Mouse (Mus musculus): ENCODE measurements at regions not wholly inside any gene's neighbourhood (a gene's known extent, or its start where the extent isn't known, plus 50 kb on each side); places are given as distances from the start of the nearest gene placed in this dataset.
"Not testable (repeated sequence)": the region's sequence is repeated elsewhere in the genome, so short reads cannot be mapped to it uniquely, and the experiment has no call there.

- WGBS = no CpG with 5 or more reads among the region's 1 CpGs
- not testable (repeated sequence) for H3K27ac ChIP-seq (ENCODE audit: insufficient read depth, low read depth, low read length); H3K4me3 ChIP-seq (ENCODE audit: insufficient read depth, low read depth, low read length); H3K4me1 ChIP-seq (ENCODE audit: control insufficient read depth, insufficient read depth, low read length)
Observed at GRCm38 (mm10) chr14:52941747-52942146, 446.2 kb upstream of the Olfr1507 start.

- H3K27ac ChIP-seq (ENCODE audit: insufficient read depth, low read depth, low read length); H3K4me1 ChIP-seq (ENCODE audit: control insufficient read depth, insufficient read depth, low read length); H3K4me3 ChIP-seq (ENCODE audit: insufficient read depth, low read depth, low read length): not testable (repeated sequence)
- no CpG with 5 or more reads among the region's 5 CpGs for WGBS
Observed at GRCm38 (mm10) chr14:52920138-52920537, 424.6 kb upstream of the Olfr1507 start.

DNA sequence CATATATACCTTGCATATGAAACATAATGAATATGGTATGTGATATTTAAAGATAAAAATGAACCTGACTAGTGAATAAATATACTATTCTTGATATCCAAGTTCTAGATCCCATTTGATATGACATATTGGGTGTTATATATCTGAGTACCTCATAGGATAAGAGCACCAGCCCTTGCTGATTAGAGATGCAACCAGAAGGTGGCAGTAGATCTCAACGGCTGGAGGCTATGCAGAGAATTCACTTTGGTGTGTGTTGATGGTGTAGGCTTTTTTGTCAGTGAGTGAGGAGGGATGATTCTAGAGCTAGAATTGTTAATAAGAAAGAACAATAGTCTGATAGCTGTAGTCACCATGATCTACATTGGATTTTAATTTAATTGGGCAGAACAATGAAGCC, 418.3 kb upstream of the Olfr1507 start:
- WGBS = no CpG with 5 or more reads among the region's 1 CpGs
- H3K27ac ChIP-seq (ENCODE audit: insufficient read depth, low read depth, low read length); H3K4me1 ChIP-seq (ENCODE audit: control insufficient read depth, insufficient read depth, low read length); H3K4me3 ChIP-seq (ENCODE audit: insufficient read depth, low read depth, low read length): not testable (repeated sequence)

- WGBS = no CpG with 5 or more reads among the region's 3 CpGs
- H3K4me1 ChIP-seq (ENCODE audit: control insufficient read depth, insufficient read depth, low read length); H3K27ac ChIP-seq (ENCODE audit: insufficient read depth, low read depth, low read length); H3K4me3 ChIP-seq (ENCODE audit: insufficient read depth, low read depth, low read length): not testable (repeated sequence)
Observed at GRCm38 (mm10) chr14:52899629-52900028, 404.1 kb upstream of the Olfr1507 start.

- not testable (repeated sequence) for H3K4me1 ChIP-seq (ENCODE audit: control insufficient read depth, insufficient read depth, low read length); H3K4me3 ChIP-seq (ENCODE audit: insufficient read depth, low read depth, low read length); H3K27ac ChIP-seq (ENCODE audit: insufficient read depth, low read depth, low read length)
Observed at GRCm38 (mm10) chr14:52898310-52898709, 402.8 kb upstream of the Olfr1507 start.

DNA sequence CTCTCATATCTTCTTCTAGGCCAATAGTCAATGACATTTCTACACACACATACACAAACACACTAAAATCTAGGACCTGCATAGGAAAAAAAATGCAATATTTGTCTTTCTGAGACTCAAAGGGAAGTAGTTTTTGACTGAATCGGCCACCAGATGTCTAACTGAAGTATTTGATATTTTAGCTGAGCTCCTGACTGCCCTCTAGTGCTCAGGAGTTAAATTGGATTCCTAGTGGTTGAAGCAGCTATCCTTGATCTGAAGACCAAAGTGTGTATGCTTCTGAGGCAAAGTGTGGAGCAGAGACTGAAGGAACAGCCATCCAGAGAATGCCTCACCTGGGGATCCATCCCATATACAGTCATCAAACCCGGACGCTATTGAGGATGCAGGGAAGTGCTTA, 384.4 kb upstream of the Olfr1507 start:
- not testable (repeated sequence) for H3K27ac ChIP-seq (ENCODE audit: insufficient read depth, low read depth, low read length); H3K4me3 ChIP-seq (ENCODE audit: insufficient read depth, low read depth, low read length); H3K4me1 ChIP-seq (ENCODE audit: control insufficient read depth, insufficient read depth, low read length)
- whole genome bisulfite sequencing = no CpG with 5 or more reads among the region's 3 CpGs

- H3K4me1 ChIP-seq (ENCODE audit: control insufficient read depth, insufficient read depth, low read length); H3K4me3 ChIP-seq (ENCODE audit: insufficient read depth, low read depth, low read length); H3K27ac ChIP-seq (ENCODE audit: insufficient read depth, low read depth, low read length): not testable (repeated sequence)
- WGBS = no CpG with 5 or more reads among the region's 3 CpGs
Observed at GRCm38 (mm10) chr14:52863841-52864240, 368.3 kb upstream of the Olfr1507 start.

- not testable (repeated sequence) for H3K4me1 ChIP-seq (ENCODE audit: control insufficient read depth, insufficient read depth, low read length); H3K27ac ChIP-seq (ENCODE audit: insufficient read depth, low read depth, low read length); H3K4me3 ChIP-seq (ENCODE audit: insufficient read depth, low read depth, low read length)
Observed at GRCm38 (mm10) chr14:52863107-52863506, 367.6 kb upstream of the Olfr1507 start.

DNA sequence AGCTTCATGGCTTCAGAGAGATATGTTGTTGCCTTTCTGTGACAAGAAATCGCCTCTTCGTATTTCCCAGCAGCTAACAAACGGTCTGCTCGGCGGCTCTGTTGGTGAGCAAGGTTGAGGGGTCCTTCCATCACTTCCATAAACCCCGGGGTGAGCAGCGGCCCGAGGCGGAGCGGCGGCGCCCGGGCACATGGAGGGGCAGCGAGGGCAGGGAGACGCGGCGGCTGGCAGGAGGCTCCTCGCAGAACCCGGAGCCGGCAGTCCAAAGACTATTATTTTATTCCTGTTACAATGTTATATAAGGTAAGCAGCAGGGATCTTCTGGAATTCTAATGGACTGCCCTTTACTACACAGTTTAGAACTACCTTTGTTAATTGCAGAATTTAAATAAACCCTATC, 366.9 kb upstream of the Olfr1507 start:
- H3K4me1 ChIP-seq (ENCODE audit: control insufficient read depth, insufficient read depth, low read length); H3K27ac ChIP-seq (ENCODE audit: insufficient read depth, low read depth, low read length); H3K4me3 ChIP-seq (ENCODE audit: insufficient read depth, low read depth, low read length): not testable (repeated sequence)
- WGBS = 54% methylated on average over 7 of the region's 20 CpGs

- WGBS = no CpG with 5 or more reads among the region's 2 CpGs
- not testable (repeated sequence) for H3K27ac ChIP-seq (ENCODE audit: insufficient read depth, low read depth, low read length); H3K4me3 ChIP-seq (ENCODE audit: insufficient read depth, low read depth, low read length); H3K4me1 ChIP-seq (ENCODE audit: control insufficient read depth, insufficient read depth, low read length)
Observed at GRCm38 (mm10) chr14:52855339-52855738, 359.8 kb upstream of the Olfr1507 start.

DNA sequence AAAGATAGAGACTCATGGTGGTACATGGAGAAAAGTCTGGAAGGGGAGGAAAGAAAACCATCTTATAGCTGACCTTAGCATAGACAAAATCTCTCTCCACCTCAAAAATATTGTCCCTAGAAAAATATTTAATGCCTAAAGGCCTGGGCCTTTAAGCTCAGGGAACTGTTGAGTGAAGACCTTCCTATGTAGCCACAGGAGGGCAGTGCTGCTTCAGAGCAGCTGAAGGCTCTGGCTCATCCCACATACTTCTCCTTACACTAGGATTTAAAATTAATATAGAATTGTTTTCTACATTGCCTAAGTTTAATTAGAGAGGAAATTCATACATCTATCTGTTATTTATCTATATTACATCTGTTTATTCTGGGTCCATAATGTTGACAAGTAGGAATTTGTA, 358.0 kb upstream of the Olfr1507 start:
- H3K4me1 ChIP-seq (ENCODE audit: control insufficient read depth, insufficient read depth, low read length); H3K27ac ChIP-seq (ENCODE audit: insufficient read depth, low read depth, low read length); H3K4me3 ChIP-seq (ENCODE audit: insufficient read depth, low read depth, low read length): not testable (repeated sequence)

- WGBS = no CpG with 5 or more reads among the region's 2 CpGs
- not testable (repeated sequence) for H3K4me3 ChIP-seq (ENCODE audit: insufficient read depth, low read depth, low read length); H3K4me1 ChIP-seq (ENCODE audit: control insufficient read depth, insufficient read depth, low read length); H3K27ac ChIP-seq (ENCODE audit: insufficient read depth, low read depth, low read length)
Observed at GRCm38 (mm10) chr14:52847970-52848369, 352.4 kb upstream of the Olfr1507 start.

DNA sequence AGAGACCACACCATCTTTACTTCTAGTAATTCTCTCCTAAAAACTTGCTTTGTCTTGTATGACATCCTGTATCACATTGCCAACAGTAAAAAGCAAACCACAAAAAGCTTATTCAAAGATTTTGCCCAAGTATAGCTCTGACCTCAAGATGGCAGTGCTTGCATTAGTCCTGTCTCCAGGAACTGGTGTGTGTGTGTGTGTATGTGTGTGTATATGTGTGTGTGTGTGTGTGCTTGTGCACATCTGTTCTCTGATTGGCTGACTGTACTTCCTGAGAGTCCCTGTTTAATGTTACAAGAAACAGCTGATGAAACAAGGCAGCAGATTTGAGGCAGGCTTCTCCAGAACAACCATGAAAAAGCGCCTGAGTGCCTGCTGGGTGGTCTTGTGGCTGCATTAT, 328.5 kb upstream of the Olfr1507 start:
- not testable (repeated sequence) for H3K4me3 ChIP-seq (ENCODE audit: insufficient read depth, low read depth, low read length); H3K27ac ChIP-seq (ENCODE audit: insufficient read depth, low read depth, low read length); H3K4me1 ChIP-seq (ENCODE audit: control insufficient read depth, insufficient read depth, low read length)
- no CpG with 5 or more reads among the region's 1 CpGs for WGBS

- not testable (repeated sequence) for H3K27ac ChIP-seq (ENCODE audit: insufficient read depth, low read depth, low read length); H3K4me3 ChIP-seq (ENCODE audit: insufficient read depth, low read depth, low read length); H3K4me1 ChIP-seq (ENCODE audit: control insufficient read depth, insufficient read depth, low read length)
- WGBS = no CpG with 5 or more reads among the region's 4 CpGs
Observed at GRCm38 (mm10) chr14:52821617-52822016, 326.1 kb upstream of the Olfr1507 start.

- not testable (repeated sequence) for H3K4me1 ChIP-seq (ENCODE audit: control insufficient read depth, insufficient read depth, low read length); H3K4me3 ChIP-seq (ENCODE audit: insufficient read depth, low read depth, low read length); H3K27ac ChIP-seq (ENCODE audit: insufficient read depth, low read depth, low read length)
- 95% methylated on average over 4 of the region's 5 CpGs for WGBS
Observed at GRCm38 (mm10) chr14:52811128-52811415, 315.5 kb upstream of the Olfr1507 start.

Measured in olfactory bulb, adult 2 months (tissue).